Mouse (Mus musculus) midbrain, postnatal 0 days (tissue): ENCODE results near the gene Vgll4. TPM values are rescaled to one million over a fixed set of nuclear protein-coding genes. Genes with fewer than 3 reads are reported as not detected.

ENCODE experiments used
- ATAC-seq: fragments of 200-750 bp; cut with Nextera tagmentation; 2 replicates; pipeline ENCODE4 v1.8.0; 2017; ENCODE audit warnings: moderate number of reproducible peaks, mild to moderate bottlenecking, moderate TSS enrichment, moderate library complexity; ENCODE audit not compliant: low FRiP score
- DNase-seq: peaks from one replicate; pipeline ENCODE4 v3.0.0-alpha.2; 2015; ENCODE audit warnings: low spot score
- H3K27ac ChIP-seq: fragments of 300-500 bp; sonication (generic); 2 replicates; pipeline ENCODE4 v1.5.1; 2014; ENCODE audit warnings: low read depth, mild to moderate bottlenecking, low read length, mixed read lengths
- H3K27me3 ChIP-seq: fragments of 300-500 bp; sonication (generic); 2 replicates; pipeline ENCODE4 v1.6.1; 2014; ENCODE audit warnings: low read length, control low read depth, mixed read lengths; ENCODE audit not compliant: insufficient read depth
- H3K36me3 ChIP-seq: fragments of 300-500 bp; sonication (generic); 2 replicates; pipeline ENCODE4 v1.6.1; 2014; ENCODE audit warnings: low read length, control low read depth, mixed read lengths; ENCODE audit not compliant: insufficient read depth
- H3K4me1 ChIP-seq: fragments of 300-500 bp; sonication (generic); 2 replicates; pipeline ENCODE4 v1.6.1; 2014; ENCODE audit warnings: mild to moderate bottlenecking, control low read depth, antibody characterized with exemption, low read length, mixed read lengths; ENCODE audit not compliant: insufficient read depth
- H3K4me2 ChIP-seq: fragments of 300-500 bp; sonication (generic); 2 replicates; pipeline ENCODE4 v1.6.1; 2014; ENCODE audit warnings: low read depth, mild to moderate bottlenecking, low read length, mixed read lengths; ENCODE audit not compliant: poor library complexity, severe bottlenecking
- H3K4me3 ChIP-seq: fragments of 300-500 bp; sonication (generic); 2 replicates; pipeline ENCODE4 v1.5.1; 2014; ENCODE audit warnings: low read depth, mild to moderate bottlenecking, low read length, moderate library complexity
- H3K9ac ChIP-seq: fragments of 300-500 bp; sonication (generic); replicated peaks from 2 replicates; pipeline ENCODE4 v1.6.1; 2014; ENCODE audit warnings: mild to moderate bottlenecking, low read length, moderate library complexity, mixed read lengths; ENCODE audit not compliant: poor library complexity, severe bottlenecking
- H3K9me3 ChIP-seq: fragments of 300-500 bp; sonication (generic); 2 replicates; pipeline ENCODE4 v1.6.1; 2016; ENCODE audit warnings: low read length, control low read depth
- CTCF ChIP-seq: IDR thresholded peaks from 2 replicates; pipeline ENCODE4 v1.5.1; 2016; ENCODE audit warnings: antibody characterized with exemption, mild to moderate bottlenecking
- WGBS: fragments of 180-500 bp; shearing (Covaris S2); extraction: QIAGEN DNeasy Blood & Tissue Kit; methylation state at CpG from one replicate; pipeline ENCODE4 v1.1.7; 2014; 5-methylcytosine and 5-hydroxymethylcytosine counted together
- polyA plus RNA-seq: library from polyadenylated mRNA; unstranded; fragments of >200 nt; fragmentation: Nextera tagmentation; extraction: Ambion mirVana; gene quantifications from 2 replicates; pipeline ENCODE4 v1.2.1, GENCODE M21; 2015
- total RNA-seq: library from RNA; depleted of rRNA; stranded (reverse); fragments of >200 nt; gene quantifications from 2 replicates; pipeline ENCODE4 v1.2.3, GENCODE M21; 2014

The Vgll4 gene
- total and polyA plus RNA-seq, 2 experiments from 2014 or later: 36.0 to 58.5 TPM

DNA sequence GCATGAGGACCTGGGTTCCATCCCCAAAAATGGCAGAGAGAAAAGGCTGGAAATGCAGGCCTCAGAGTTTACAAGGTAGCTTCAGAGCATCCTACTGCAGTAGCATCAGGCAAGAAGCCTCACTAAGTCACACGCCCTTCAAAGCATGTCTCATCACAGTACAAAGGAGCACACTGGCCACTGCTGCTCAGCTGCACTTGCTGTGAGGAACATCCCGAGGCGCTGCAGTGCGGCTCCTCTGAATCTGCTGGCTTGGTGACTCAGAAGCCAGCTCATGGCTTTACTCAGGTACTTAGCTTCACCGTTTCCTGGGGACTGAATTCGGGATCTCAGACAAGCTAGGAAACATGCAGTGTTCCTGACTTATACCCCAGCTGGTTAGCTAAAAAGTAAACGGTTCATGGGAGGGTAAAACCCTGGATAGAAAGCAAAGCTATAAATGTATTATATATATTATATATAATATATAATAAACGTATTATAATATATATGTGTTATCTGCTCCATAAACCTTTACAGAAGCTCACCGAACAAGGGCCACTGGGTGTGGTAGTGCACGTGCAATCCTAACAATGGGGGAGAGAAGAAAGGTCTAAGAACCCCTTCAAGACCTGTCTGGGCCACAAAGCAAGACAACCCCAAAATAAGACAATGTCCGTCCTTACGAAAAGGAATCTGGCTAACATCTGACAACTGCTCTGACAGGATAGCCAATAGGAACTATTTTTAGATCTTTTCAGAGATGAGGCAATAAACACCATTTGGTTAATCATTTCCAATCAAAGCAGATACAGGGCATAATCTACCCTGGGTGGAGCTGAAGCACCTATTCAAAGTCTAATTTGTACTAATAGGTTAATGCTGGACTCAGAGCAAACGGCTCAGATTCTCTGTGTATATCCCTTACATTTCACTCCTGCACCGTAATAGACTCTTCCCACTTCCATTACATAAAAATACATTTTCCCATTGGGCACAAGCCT, 25.0 kb downstream of the Vgll4 start:
- Histone ChIP-seq H3K4me2 (no peak overlapping the region), H3K9me3 (no peaks in the 10 kb centered on the region), H3K4me1 (no peaks in the 10 kb centered on the region), H3K27me3 (no peaks in the 10 kb centered on the region), H3K4me3 (no peak overlapping the region), H3K9ac (no peak overlapping the region), H3K27ac (no peak overlapping the region), H3K36me3 (no peaks in the 10 kb centered on the region)
- 84% methylated on average over 14 of the region's 14 CpGs for WGBS
- ATAC-seq (no peak), DNase-seq (no peak)
- TF ChIP-seq CTCF: no peak

DNA sequence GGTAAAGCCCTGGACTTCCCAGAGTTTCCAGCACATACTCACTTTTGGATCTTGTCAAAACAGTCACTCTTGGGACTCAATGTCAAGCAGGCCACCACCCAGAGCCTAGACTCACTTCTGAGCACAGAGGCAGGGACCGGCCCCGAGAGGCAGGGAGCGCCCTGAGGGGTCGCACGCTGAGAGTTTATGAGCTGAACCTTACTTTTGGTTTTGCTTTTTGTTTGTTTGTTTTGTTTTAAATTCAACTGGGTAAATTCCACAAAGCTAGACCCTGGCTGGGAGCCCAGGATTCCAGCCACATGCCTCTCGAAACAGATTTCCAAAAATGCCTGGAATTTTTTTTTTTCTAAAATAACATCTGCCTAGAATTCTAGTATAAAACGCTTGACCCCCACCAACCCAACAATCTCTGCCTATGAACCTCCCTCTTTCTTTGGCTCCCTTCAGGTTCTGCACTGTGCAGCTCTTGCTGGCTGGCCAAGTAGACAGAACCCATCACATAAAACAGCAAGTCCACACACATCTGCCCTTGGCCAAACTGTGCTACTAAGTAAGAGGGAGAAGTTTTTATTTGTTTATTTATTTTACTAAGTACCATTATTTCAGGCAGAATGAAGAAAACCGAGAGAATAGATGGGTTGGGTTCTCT, 28.5 kb downstream of the Vgll4 start:
- DNase-seq (no peak), ATAC-seq (no peak)
- WGBS: 80% methylated on average over 8 of the region's 8 CpGs
- Histone ChIP-seq H3K27me3 (no peaks in the 10 kb centered on the region), H3K27ac (no peak overlapping the region), H3K4me2 (no peak overlapping the region), H3K36me3 (no peaks in the 10 kb centered on the region), H3K4me1 (no peaks in the 10 kb centered on the region), H3K9me3 (no peaks in the 10 kb centered on the region), H3K4me3 (no peak overlapping the region), H3K9ac (no peak overlapping the region)
- TF ChIP-seq CTCF: no peak

DNA sequence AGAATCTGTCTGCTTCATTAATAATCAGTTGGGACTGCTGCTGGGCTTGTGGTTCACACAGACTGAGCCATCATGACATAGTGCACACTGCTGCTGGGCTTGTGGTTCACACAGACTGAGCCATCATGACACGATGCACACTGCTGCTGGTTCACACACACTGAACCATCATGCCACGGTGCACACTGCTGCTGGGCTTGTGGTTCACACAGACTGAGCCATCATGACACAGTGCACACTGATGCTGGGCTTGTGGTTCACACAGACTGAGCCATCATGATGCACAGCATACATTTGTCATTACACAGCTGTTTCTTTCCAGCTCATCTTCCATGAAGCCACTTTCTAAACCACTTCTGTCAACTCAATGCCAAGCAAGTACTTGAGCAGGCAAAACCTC, 30.1 kb downstream of the Vgll4 start:
- H3K9me3 ChIP-seq: no peaks in the 10 kb centered on the region
- no peaks in the 10 kb centered on the region for H3K36me3 ChIP-seq
- H3K9ac ChIP-seq: no peak overlapping the region
- ATAC-seq (no peak), DNase-seq (no peak)
- no peaks in the 10 kb centered on the region for H3K27me3 ChIP-seq
- H3K27ac ChIP-seq: no peak overlapping the region
- no peak overlapping the region for H3K4me3 ChIP-seq
- TF ChIP-seq CTCF: no peak
- 81% methylated on average over 2 of the region's 2 CpGs for WGBS
- no peaks in the 10 kb centered on the region for H3K4me1 ChIP-seq
- no peak overlapping the region for H3K4me2 ChIP-seq

DNA sequence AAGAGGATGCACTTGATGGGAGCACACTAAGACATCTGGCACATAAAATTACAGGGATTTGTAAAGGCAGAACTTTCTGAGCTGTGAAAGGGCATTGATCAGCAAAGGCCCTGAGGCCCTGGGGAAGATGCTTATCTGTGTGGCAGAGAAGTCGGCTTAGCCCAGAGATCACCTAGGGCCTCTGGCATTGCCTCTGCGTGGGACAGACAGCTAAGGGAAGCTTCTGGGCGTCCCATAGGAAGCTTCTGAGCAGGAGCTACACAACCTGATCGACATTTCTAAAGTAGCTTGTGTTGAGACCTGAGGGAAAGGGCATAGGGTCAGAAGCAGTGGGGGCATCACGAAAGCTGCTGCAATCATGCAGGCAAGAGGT, 32.9 kb downstream of the Vgll4 start:
- Histone ChIP-seq H3K9ac (no peak overlapping the region), H3K27ac (no peak overlapping the region), H3K4me1 (no peaks in the 10 kb centered on the region), H3K27me3 (no peaks in the 10 kb centered on the region), H3K4me2 (no peak overlapping the region), H3K4me3 (no peak overlapping the region), H3K9me3 (no peaks in the 10 kb centered on the region), H3K36me3 (no peaks in the 10 kb centered on the region)
- 73% methylated on average over 5 of the region's 5 CpGs for WGBS
- no peak for DNase-seq
- ATAC-seq: no peak
- TF ChIP-seq CTCF: no peak

DNA sequence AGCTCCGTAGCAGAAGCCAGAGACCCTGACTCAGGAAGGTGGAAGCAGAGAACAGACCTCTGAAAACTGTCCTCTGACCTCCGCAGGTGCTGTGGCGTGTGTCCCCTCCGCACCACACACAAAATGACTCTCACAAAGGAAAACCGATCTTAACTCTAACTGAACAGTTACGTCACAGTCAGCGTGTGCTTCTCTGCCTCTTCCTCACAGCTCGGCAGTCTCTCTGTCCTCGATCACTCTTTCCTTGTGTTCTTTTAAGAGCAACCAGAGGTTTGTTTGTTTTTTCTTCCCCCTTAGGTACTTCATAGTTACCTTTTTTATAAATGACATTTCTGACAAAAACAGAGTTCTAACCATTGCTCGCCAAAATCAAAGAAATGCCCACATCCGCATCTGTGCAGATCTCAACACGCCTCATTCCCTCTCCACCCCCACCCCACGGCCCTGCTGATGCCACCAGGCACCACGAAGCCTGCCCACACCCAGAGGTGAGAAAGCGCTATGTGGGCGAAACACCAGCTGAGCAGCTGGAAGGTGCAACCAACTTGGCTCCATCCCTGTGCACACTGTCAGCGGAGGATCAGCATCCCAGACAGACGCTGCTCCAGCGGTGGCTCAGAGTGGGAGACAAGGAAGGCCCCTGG, 33.4 kb downstream of the Vgll4 start:
- ATAC-seq: no peak
- no peaks in the 10 kb centered on the region for H3K4me1 ChIP-seq
- no peak for TF ChIP-seq CTCF
- H3K36me3 ChIP-seq: no peaks in the 10 kb centered on the region
- no peaks in the 10 kb centered on the region for H3K9me3 ChIP-seq
- no peaks in the 10 kb centered on the region for H3K27me3 ChIP-seq
- no peak overlapping the region for H3K4me2 ChIP-seq
- DNase-seq: no peak
- no peak overlapping the region for H3K27ac ChIP-seq
- 81% methylated on average over 19 of the region's 19 CpGs for WGBS
- H3K4me3 ChIP-seq: no peak overlapping the region
- H3K9ac ChIP-seq: no peak overlapping the region

DNA sequence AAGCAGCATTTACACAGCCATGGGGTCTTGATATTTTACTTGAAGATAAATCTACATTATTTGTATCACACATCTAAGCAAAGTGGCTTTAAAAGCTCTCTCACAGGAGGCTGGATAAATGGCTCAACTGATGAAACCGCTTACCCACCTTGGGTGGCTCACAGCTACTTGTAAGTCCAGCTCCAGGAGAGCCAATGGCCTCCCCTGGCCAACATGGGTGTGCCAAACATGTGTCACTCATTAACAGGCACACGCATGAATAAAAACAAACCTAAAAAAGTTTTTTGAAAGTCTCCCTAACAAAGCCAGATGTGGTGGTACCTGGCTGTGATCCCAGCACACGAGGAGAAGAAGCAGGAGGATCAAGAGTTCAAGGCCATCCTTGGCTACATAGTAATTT, 34.4 kb downstream of the Vgll4 start:
- no peak overlapping the region for H3K4me2 ChIP-seq
- H3K36me3 ChIP-seq: no peaks in the 10 kb centered on the region
- H3K9ac ChIP-seq: no peak overlapping the region
- no peak for TF ChIP-seq CTCF
- H3K9me3 ChIP-seq: no peaks in the 10 kb centered on the region
- H3K27me3 ChIP-seq: no peaks in the 10 kb centered on the region
- WGBS: 85% methylated on average over 3 of the region's 3 CpGs
- no peak overlapping the region for H3K27ac ChIP-seq
- H3K4me1 ChIP-seq: no peaks in the 10 kb centered on the region
- no peak for ATAC-seq
- DNase-seq: no peak
- no peak overlapping the region for H3K4me3 ChIP-seq
